Mouse (Mus musculus): ENCODE measurements around the gene Anp32e. TPM values are rescaled to one million over a fixed set of nuclear protein-coding genes. Genes with fewer than 3 reads are reported as not detected.

Anp32e gene
- total and polyA plus RNA-seq, 3 experiments = 94.7 to 405 (median 180) TPM

GRCm38 (mm10) chr3:95929581-95930470, 780 bp downstream of the Anp32e start:
- TF ChIP-seq CTCF (IDR thresholded peaks at IDR 0.05; ENCODE audit: low read depth, low read length) = no peak
- TF ChIP-seq GATA2 (IDR thresholded peaks at IDR 0.05; ENCODE audit: borderline replicate concordance, low read depth, low read length) = no peak
- TF ChIP-seq TAL1 (conservative IDR thresholded peaks at IDR 0.05; ENCODE audit: low read depth, low read length) = no peak
- no peak for TF ChIP-seq GATA1 (IDR thresholded peaks at IDR 0.05; ENCODE audit: borderline replicate concordance, low read length)
- TF ChIP-seq POLR2AphosphoS5 (IDR thresholded peaks at IDR 0.05; ENCODE audit: insufficient replicate concordance, low read depth, low read length) = no peak
- peaks cover 29% of the 10 kb centered on the region for H3K36me3 ChIP-seq (replicated peaks)
- peak; percentile 65 for DNase-seq (ENCODE audit: low spot score)
- H3K9me3 ChIP-seq (replicated peaks) = no peaks in the 10 kb centered on the region
- H3K4me3 ChIP-seq (ENCODE audit: low read depth, low read length) = peak overlapping the region; percentile 90
- H3K27me3 ChIP-seq (ENCODE audit: insufficient read depth, low read length) = no peaks in the 10 kb centered on the region
- peaks cover 41% of the 10 kb centered on the region for H3K4me1 ChIP-seq (ENCODE audit: insufficient read depth, low read depth, low read length)
- no peak for ATAC-seq (ENCODE audit: extremely low read depth, insufficient number of reproducible peaks, low FRiP score, poor library complexity, severe bottlenecking)

GRCm38 (mm10) chr3:95930471-95930789, 1.4 kb downstream of the Anp32e start:
- DNase-seq (ENCODE audit: low spot score) (no peak), ATAC-seq (ENCODE audit: extremely low read depth, insufficient number of reproducible peaks, low FRiP score, poor library complexity, severe bottlenecking) (no peak)
- Histone ChIP-seq H3K4me3 (ENCODE audit: low read depth, low read length) (peak overlapping the region; percentile 90), H3K36me3 (replicated peaks) (peaks cover 35% of the 10 kb centered on the region), H3K4me1 (ENCODE audit: insufficient read depth, low read depth, low read length) (peaks cover 41% of the 10 kb centered on the region), H3K27me3 (ENCODE audit: insufficient read depth, low read length) (no peaks in the 10 kb centered on the region), H3K9me3 (replicated peaks) (no peaks in the 10 kb centered on the region)
- TF ChIP-seq TAL1 (conservative IDR thresholded peaks at IDR 0.05; ENCODE audit: low read depth, low read length) = no peak
- no peak for TF ChIP-seq POLR2AphosphoS5 (IDR thresholded peaks at IDR 0.05; ENCODE audit: insufficient replicate concordance, low read depth, low read length)
- TF ChIP-seq GATA1 (IDR thresholded peaks at IDR 0.05; ENCODE audit: borderline replicate concordance, low read length) = no peak
- TF ChIP-seq CTCF (IDR thresholded peaks at IDR 0.05; ENCODE audit: low read depth, low read length) = no peak
- no peak for TF ChIP-seq GATA2 (IDR thresholded peaks at IDR 0.05; ENCODE audit: borderline replicate concordance, low read depth, low read length)

DNA sequence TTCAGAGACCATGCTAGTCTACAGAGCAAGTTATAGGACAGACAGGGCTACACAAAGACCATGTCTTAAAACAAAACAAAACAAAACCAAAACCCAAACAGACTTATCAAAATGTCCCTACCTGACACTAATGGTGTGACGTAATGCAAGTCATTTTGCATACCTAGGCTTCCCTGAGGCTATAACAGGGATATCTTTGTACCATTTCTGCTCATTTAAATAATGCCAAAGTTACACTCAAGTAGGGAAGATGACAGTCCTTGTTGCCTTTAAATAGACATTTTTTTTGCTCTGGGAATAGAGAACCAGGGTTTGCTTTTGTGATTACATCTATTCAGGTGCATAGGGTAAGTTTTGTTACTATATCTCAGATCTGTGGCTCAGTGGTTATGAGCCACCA, 2.4 kb downstream of the Anp32e start:
- DNase-seq (ENCODE audit: low spot score) (no peak), ATAC-seq (ENCODE audit: extremely low read depth, insufficient number of reproducible peaks, low FRiP score, poor library complexity, severe bottlenecking) (no peak)
- Histone ChIP-seq H3K27me3 (ENCODE audit: insufficient read depth, low read length) (no peaks in the 10 kb centered on the region), H3K9me3 (replicated peaks) (no peaks in the 10 kb centered on the region), H3K4me1 (ENCODE audit: insufficient read depth, low read depth, low read length) (peaks cover 41% of the 10 kb centered on the region), H3K36me3 (replicated peaks) (peaks cover 38% of the 10 kb centered on the region), H3K4me3 (ENCODE audit: low read depth, low read length) (no peak overlapping the region; the same call in 1 of the 2 replicates)
- no peak for TF ChIP-seq CTCF (IDR thresholded peaks at IDR 0.05; ENCODE audit: low read depth, low read length)

- Histone ChIP-seq H3K4me3 (ENCODE audit: low read depth, low read length) (no peak overlapping the region; the same call in 1 of the 2 replicates), H3K36me3 (replicated peaks) (peaks cover 45% of the 10 kb centered on the region), H3K9me3 (replicated peaks) (no peaks in the 10 kb centered on the region), H3K27me3 (ENCODE audit: insufficient read depth, low read length) (no peaks in the 10 kb centered on the region), H3K4me1 (ENCODE audit: insufficient read depth, low read depth, low read length) (peaks cover 41% of the 10 kb centered on the region)
- TF ChIP-seq GATA2 (IDR thresholded peaks at IDR 0.05; ENCODE audit: borderline replicate concordance, low read depth, low read length) (no peak), GATA1 (IDR thresholded peaks at IDR 0.05; ENCODE audit: borderline replicate concordance, low read length) (no peak), POLR2AphosphoS5 (IDR thresholded peaks at IDR 0.05; ENCODE audit: insufficient replicate concordance, low read depth, low read length) (no peak), TAL1 (conservative IDR thresholded peaks at IDR 0.05; ENCODE audit: low read depth, low read length) (no peak), CTCF (IDR thresholded peaks at IDR 0.05; ENCODE audit: low read depth, low read length) (no peak)
- no peak for DNase-seq (ENCODE audit: low spot score)
- ATAC-seq (ENCODE audit: extremely low read depth, insufficient number of reproducible peaks, low FRiP score, poor library complexity, severe bottlenecking) = no peak
Observed at GRCm38 (mm10) chr3:95932157-95932556, 3.1 kb downstream of the Anp32e start.

DNA sequence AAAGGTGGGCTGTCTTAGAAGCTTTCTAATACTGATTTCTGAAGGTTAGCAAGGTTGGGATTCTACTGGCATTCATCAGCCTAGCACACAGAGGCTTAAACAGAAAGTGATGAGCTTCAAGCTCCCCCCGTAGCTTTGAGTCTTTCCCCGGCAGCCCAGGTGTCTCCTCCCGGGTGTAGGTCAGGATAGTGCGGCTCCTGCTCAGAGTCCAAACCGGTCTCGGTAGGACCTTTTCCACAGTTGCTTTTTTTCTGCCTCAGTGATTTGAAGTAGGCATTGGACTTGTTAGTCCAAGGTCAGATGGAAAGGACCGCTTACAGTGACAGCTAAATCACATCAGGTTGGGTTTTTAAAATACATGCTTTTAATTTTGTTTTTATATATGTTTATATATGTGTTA, 3.5 kb downstream of the Anp32e start:
- Histone ChIP-seq H3K27me3 (ENCODE audit: insufficient read depth, low read length) (no peaks in the 10 kb centered on the region), H3K4me3 (ENCODE audit: low read depth, low read length) (no peak overlapping the region; the same call in 1 of the 2 replicates), H3K9me3 (replicated peaks) (no peaks in the 10 kb centered on the region), H3K36me3 (replicated peaks) (peaks cover 49% of the 10 kb centered on the region), H3K4me1 (ENCODE audit: insufficient read depth, low read depth, low read length) (peaks cover 38% of the 10 kb centered on the region)
- TF ChIP-seq POLR2AphosphoS5 (IDR thresholded peaks at IDR 0.05; ENCODE audit: insufficient replicate concordance, low read depth, low read length) (no peak), GATA1 (IDR thresholded peaks at IDR 0.05; ENCODE audit: borderline replicate concordance, low read length) (no peak), TAL1 (conservative IDR thresholded peaks at IDR 0.05; ENCODE audit: low read depth, low read length) (no peak), GATA2 (IDR thresholded peaks at IDR 0.05; ENCODE audit: borderline replicate concordance, low read depth, low read length) (no peak), CTCF (IDR thresholded peaks at IDR 0.05; ENCODE audit: low read depth, low read length) (no peak)
- ATAC-seq (ENCODE audit: extremely low read depth, insufficient number of reproducible peaks, low FRiP score, poor library complexity, severe bottlenecking) = no peak
- no peak for DNase-seq (ENCODE audit: low spot score)

DNA sequence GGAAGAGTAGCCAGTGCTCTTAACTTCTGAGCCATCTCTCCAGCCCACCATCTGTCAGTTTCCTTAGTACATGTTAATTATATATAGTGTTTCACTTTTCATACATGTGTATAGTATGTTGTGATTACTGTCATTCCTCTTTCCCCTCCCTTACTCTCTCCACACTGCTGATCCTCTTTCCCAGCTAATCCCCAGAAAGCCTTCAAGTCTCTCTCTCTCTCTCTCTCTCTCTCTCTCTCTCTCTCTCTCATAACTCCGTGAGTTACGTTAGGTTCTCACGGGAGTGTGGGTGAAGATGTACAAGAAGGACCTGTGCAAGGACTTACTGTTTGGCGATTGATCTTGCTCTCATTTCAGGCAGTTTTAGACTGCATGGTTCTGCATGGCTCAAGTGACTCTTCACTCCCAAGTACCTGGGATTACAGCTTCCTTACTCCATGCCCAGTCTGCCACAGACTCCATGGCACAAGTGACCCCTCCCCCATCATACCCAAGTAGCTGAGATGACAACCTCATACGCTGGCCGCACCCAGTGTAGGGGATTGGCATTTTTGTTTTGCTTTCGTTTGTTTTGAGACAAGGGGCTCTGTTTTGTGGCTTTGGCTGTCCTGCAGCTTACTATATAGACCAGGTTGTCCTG, 4.2 kb downstream of the Anp32e start:
- no peak for ATAC-seq (ENCODE audit: extremely low read depth, insufficient number of reproducible peaks, low FRiP score, poor library complexity, severe bottlenecking)

More for the DNA sequence above, 4.2 kb downstream of the Anp32e start:
- no peak for TF ChIP-seq GATA2 (IDR thresholded peaks at IDR 0.05; ENCODE audit: borderline replicate concordance, low read depth, low read length)
- TF ChIP-seq TAL1 (conservative IDR thresholded peaks at IDR 0.05; ENCODE audit: low read depth, low read length) = no peak
- TF ChIP-seq POLR2AphosphoS5 (IDR thresholded peaks at IDR 0.05; ENCODE audit: insufficient replicate concordance, low read depth, low read length) = no peak
- TF ChIP-seq CTCF (IDR thresholded peaks at IDR 0.05; ENCODE audit: low read depth, low read length) = no peak
- TF ChIP-seq GATA1 (IDR thresholded peaks at IDR 0.05; ENCODE audit: borderline replicate concordance, low read length) = no peak
- Histone ChIP-seq H3K4me3 (ENCODE audit: low read depth, low read length) (no peak overlapping the region), H3K27me3 (ENCODE audit: insufficient read depth, low read length) (no peaks in the 10 kb centered on the region), H3K36me3 (replicated peaks) (peaks cover 56% of the 10 kb centered on the region), H3K4me1 (ENCODE audit: insufficient read depth, low read depth, low read length) (peaks cover 35% of the 10 kb centered on the region), H3K9me3 (replicated peaks) (no peaks in the 10 kb centered on the region)
- DNase-seq (ENCODE audit: low spot score) = no peak
